Mouse (Mus musculus): ENCODE measurements around the gene Mab21l2. TPM values are rescaled to one million over a fixed set of nuclear protein-coding genes. Genes with fewer than 3 reads are reported as not detected.

Gene Mab21l2
- polyA plus RNA-seq, 1 experiment from 2014 or later: 198 TPM

DNA sequence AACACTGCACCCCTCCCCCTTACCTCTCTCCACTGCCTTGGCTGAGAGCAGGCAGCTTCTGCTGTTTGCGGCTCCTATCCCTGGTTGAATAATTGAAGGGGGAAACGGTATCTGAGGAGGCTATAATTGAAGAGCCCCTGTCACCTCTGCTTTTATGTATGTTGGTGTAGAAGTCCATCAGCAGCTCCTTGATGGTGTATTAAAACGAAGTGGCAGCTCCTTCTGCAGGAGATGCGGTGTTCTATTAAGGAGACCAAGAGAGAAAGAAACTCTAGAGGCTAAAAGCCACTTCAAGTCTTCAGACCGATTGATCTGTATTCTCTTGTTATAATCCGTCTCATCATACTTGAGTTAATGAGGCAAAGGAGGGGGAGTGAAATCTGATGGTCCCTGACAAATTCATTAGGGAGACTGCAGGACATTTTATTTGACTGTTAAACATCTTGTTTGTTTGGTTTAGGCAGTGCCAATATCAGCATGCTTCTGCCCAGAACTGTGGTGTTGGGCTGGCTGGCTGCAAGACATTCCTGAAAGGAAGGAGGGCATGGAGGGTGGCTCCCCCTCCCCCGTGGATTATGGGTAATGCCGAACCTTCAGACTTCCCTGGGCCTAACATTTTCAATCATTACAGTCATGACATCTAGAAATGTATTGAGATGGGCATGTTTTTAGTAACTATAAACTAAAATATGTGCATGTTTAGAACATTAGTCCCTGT is 2.7 kb upstream of the Mab21l2 start:
- 7% methylated on average over 8 of the region's 8 CpGs for WGBS
- Histone ChIP-seq H3K36me3 (no peaks in the 10 kb centered on the region), H3K4me1 (peaks cover 10% of the 10 kb centered on the region), H3K9ac (peak overlapping the region; percentile 63), H3K4me2 (replicated peaks) (peak overlapping the region; percentile 68), H3K9me3 (no peaks in the 10 kb centered on the region), H3K4me3 (peak overlapping the region; percentile 38), H3K27me3 (no peaks in the 10 kb centered on the region), H3K27ac (peak overlapping the region; percentile 94)
- ATAC-seq (ENCODE audit: insufficient number of reproducible peaks, insufficient read depth, low FRiP score, low TSS enrichment): no peak

DNA sequence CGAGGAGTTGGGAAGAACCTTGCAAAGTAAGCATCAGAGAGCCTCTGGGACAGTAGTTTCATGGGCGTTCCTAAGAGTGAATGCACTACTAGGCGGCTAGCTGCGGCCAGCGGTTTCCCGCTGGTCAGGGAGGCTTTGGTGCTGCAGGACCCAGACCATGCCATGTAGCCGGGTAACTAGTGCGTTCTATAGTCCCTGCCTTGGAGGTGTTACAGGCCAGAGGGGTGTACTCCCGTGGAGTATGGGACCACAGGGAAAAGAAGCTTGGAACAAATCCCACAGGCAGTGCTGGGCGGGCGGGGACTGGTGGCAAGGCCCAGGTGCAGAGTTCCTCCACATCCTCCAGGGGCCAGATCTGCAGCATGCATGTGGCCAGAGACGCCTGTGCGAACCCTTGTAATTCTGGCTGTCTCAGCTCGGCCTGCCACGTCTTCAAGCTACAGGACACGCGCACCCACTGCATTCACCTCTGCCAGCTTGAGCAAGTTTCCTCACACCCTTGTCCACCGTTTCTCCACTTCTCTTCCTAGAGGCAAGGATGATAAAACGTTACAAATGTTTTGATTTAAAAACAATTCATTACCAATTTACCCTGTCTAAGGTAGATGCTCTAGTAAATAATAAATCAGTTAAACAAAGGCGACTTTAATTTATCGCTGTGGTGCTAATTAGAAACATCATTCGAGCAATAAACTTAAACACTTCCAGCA is 2.0 kb upstream of the Mab21l2 start:
- Histone ChIP-seq H3K9ac (peak overlapping the region; percentile 63), H3K36me3 (no peaks in the 10 kb centered on the region), H3K27me3 (no peaks in the 10 kb centered on the region), H3K9me3 (no peaks in the 10 kb centered on the region), H3K4me2 (replicated peaks) (peak overlapping the region; percentile 68), H3K4me3 (peak overlapping the region; percentile 38), H3K27ac (peak overlapping the region; percentile 94), H3K4me1 (peaks cover 10% of the 10 kb centered on the region)
- ATAC-seq (ENCODE audit: insufficient number of reproducible peaks, insufficient read depth, low FRiP score, low TSS enrichment): peak; percentile 38; the same call in 1 of the 2 replicates
- WGBS: 2% methylated on average over 22 of the region's 22 CpGs

DNA sequence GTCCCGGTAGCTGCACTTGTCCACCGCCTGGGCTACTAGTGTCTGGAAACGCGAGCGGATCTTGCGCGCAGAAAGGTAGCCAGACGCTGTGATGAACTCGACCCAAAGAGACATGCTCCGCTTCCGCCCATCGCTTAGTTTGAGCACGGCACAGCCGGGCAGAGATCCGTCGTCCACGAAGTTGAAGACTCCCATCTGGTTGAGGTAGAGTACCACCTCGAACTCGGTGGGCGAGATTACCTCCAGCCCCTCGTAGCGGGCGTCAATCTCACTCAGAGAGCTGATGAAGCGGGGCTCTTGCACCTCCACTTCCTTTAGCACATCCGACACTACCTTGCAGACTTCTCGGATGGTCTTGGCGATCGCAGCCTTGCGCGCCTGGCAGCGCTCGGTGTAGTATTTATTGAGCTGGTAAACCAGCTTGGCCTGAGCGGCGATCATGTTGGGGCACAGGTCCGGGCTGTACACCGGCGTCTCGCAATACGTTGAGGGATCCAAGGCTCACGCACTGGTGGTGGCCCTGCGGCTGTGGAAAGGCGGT is 1.1 kb downstream of the Mab21l2 start:
- peak overlapping the region; percentile 96 for H3K27ac ChIP-seq
- peak overlapping the region; percentile 51 for H3K4me3 ChIP-seq
- under 1% methylated on average over 42 of the region's 42 CpGs for WGBS
- H3K36me3 ChIP-seq: no peaks in the 10 kb centered on the region
- ATAC-seq (ENCODE audit: insufficient number of reproducible peaks, insufficient read depth, low FRiP score, low TSS enrichment): no peak
- H3K9me3 ChIP-seq: no peaks in the 10 kb centered on the region
- no peaks in the 10 kb centered on the region for H3K27me3 ChIP-seq
- peak overlapping the region; percentile 75 for H3K9ac ChIP-seq
- peak overlapping the region; percentile 48 for H3K4me2 ChIP-seq (replicated peaks)
- H3K4me1 ChIP-seq: peaks cover 10% of the 10 kb centered on the region

DNA sequence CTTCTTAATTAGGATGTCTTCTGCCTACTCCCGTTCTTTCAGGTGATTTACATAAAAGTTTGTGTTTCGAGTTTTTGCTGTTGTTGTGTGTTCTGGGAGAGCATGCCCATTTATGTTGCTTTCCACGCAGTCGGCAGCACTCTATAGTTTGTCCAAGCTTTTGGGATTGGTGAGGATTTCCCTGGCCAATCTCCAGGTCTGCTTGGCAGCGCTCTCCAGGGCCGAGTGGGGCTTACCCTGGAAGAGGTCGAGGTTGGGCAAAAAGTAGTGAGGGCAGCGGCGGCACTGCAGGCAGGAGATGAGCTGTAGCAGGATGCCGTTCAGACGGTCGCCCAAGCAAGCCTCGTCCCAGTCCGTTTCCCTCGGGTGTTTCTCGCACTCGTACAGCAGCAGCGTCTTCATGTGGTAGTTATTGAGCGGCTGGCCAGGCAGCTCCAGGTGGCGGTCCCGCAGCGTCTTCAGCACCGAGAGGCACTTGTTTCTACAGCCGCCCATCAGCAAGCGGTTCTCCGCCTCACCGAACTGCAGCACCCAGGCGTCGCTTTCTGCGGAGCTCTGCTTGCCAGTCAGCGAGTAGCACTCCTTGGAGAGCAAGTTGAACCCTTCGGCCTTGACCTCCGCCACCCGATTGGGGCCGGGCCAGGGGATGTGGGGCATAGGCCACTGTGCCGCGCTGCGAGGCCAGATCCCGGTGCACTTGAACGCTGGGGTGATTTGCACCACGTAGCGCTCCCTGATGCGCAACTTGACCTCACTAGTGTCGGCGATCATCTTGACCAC is 1.8 kb downstream of the Mab21l2 start:
- ATAC-seq (ENCODE audit: insufficient number of reproducible peaks, insufficient read depth, low FRiP score, low TSS enrichment): no peak
- 1% methylated on average over 45 of the region's 45 CpGs for WGBS
- peak overlapping the region; percentile 51 for H3K4me3 ChIP-seq
- H3K9me3 ChIP-seq: no peaks in the 10 kb centered on the region
- H3K27ac ChIP-seq: peak overlapping the region; percentile 96
- H3K36me3 ChIP-seq: no peaks in the 10 kb centered on the region
- H3K27me3 ChIP-seq: no peaks in the 10 kb centered on the region
- peaks cover 10% of the 10 kb centered on the region for H3K4me1 ChIP-seq
- H3K4me2 ChIP-seq (replicated peaks): peak overlapping the region; percentile 48
- peak overlapping the region; percentile 75 for H3K9ac ChIP-seq

DNA sequence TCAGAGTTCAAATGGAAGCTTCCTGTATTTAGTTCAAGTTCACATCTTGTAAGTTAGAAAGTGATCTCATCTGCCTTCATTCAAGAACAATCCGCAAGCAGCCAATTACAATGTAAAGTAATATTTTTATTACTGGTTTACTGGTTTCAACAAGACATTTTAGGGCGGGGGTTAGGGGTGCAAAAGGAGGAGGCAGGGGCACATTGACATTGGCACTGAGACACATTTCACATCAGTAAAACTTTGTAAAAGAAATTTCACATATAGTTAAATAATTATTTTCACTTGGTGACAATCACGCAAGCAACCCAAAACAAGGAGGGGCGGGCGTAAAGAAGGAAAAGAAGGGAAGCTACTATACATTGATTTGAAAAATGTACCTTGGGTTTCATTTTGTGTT is 2.5 kb downstream of the Mab21l2 start:
- H3K27ac ChIP-seq: peak overlapping the region; percentile 96
- no peak for ATAC-seq (ENCODE audit: insufficient number of reproducible peaks, insufficient read depth, low FRiP score, low TSS enrichment)
- no peaks in the 10 kb centered on the region for H3K36me3 ChIP-seq
- H3K4me2 ChIP-seq (replicated peaks): peak overlapping the region; percentile 48
- no peaks in the 10 kb centered on the region for H3K27me3 ChIP-seq
- peak overlapping the region; percentile 75 for H3K9ac ChIP-seq
- H3K4me1 ChIP-seq: peaks cover 10% of the 10 kb centered on the region
- 8% methylated on average over 5 of the region's 5 CpGs for WGBS
- peak overlapping the region; percentile 51 for H3K4me3 ChIP-seq
- no peaks in the 10 kb centered on the region for H3K9me3 ChIP-seq

DNA sequence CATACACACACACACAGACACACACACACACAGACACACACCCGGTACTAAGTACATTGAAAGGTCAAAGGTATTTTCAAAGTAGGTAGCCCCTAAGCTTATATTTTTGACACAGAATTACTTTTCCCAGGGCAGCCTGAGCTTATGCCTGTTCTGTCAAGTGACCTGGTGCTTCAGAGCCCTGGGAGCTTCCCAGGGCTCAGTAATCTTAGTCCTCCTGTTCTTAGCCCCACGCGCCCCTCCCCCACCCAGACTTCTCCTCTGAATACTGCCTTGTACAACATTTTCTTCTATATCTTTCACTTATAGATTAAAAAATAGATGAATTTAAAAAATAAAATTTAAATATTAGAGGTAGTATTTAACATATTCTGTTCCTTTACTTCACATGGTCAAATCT is 3.6 kb downstream of the Mab21l2 start:
- WGBS: 15% methylated on average over 3 of the region's 3 CpGs
- Histone ChIP-seq H3K4me3 (peak overlapping the region; percentile 42), H3K9ac (peak overlapping the region; percentile 67), H3K27ac (peak overlapping the region; percentile 78), H3K9me3 (no peaks in the 10 kb centered on the region), H3K27me3 (no peaks in the 10 kb centered on the region), H3K4me2 (replicated peaks) (peak overlapping the region; percentile 20), H3K36me3 (no peaks in the 10 kb centered on the region), H3K4me1 (peaks cover 4% of the 10 kb centered on the region; the same call in 1 of the 2 replicates)
- no peak for ATAC-seq (ENCODE audit: insufficient number of reproducible peaks, insufficient read depth, low FRiP score, low TSS enrichment)

DNA sequence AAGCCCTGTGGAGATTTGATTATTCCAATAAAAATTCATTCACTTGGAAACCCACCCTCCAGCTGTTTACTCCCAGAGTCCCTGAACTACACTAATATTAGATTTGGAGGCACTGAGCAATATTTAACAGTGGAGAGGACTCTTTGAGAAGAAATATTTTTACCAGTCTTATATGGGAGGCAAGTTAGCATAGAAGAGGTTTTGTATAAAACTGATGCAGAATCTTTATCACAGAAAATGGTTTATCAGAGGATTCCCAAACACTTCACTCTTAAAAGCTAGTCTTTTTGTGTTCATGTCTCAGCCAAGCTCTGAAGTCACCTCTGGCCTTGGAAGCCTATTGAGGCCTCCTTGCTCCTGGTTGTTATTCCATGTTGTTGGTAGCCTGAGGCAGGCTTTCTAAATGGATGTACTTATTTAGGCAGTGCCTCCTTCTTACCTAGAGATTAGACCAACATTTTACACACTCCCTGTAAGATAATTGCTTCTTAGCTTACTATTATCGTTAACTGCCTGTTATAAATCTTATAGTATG is 6.5 kb downstream of the Mab21l2 start:
- H3K4me1 ChIP-seq: peaks cover 17% of the 10 kb centered on the region
- peak overlapping the region; percentile 67; the same call in 1 of the 2 replicates for H3K27ac ChIP-seq
- H3K4me2 ChIP-seq (replicated peaks): peak overlapping the region; percentile 51
- H3K9me3 ChIP-seq: no peaks in the 10 kb centered on the region
- H3K36me3 ChIP-seq: no peaks in the 10 kb centered on the region
- 40% methylated on average over 1 of the region's 1 CpGs for WGBS
- peak overlapping the region; percentile 45 for H3K9ac ChIP-seq
- no peak for ATAC-seq (ENCODE audit: insufficient number of reproducible peaks, insufficient read depth, low FRiP score, low TSS enrichment)
- no peaks in the 10 kb centered on the region for H3K27me3 ChIP-seq
- H3K4me3 ChIP-seq: peak overlapping the region; percentile 36

DNA sequence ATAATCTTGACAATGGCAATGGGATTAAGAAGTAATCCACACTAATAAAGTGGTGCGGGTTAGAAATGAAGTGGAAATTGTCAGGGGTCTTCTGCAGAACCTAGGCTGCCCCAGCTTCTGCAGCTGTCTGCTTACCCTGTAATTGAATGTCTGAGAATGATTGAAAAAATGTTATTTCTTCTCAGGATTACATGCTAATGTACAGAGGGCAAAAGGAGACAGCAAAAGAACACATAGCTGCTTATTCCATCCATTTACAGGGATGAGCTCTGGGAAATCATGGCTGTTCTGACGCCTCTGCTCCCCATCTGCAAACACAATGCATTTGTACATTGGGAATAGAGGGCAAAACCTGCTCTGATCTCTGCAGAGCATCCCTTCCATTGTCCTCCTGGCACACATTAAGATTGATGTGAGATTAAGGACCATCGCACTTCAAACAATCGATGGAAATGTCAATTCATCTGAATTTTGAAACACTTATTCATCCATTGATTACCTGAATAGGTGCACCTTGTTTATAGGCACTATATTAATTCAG is 7.3 kb downstream of the Mab21l2 start:
- peak overlapping the region; percentile 45 for H3K9ac ChIP-seq
- 44% methylated on average over 4 of the region's 4 CpGs for WGBS
- H3K27ac ChIP-seq: peak overlapping the region; percentile 72
- no peaks in the 10 kb centered on the region for H3K36me3 ChIP-seq
- peaks cover 13% of the 10 kb centered on the region for H3K4me1 ChIP-seq
- peak overlapping the region; percentile 44 for H3K4me2 ChIP-seq (replicated peaks)
- H3K4me3 ChIP-seq: peak overlapping the region; percentile 22; the same call in 1 of the 2 replicates
- ATAC-seq (ENCODE audit: insufficient number of reproducible peaks, insufficient read depth, low FRiP score, low TSS enrichment): no peak
- H3K27me3 ChIP-seq: no peaks in the 10 kb centered on the region
- no peaks in the 10 kb centered on the region for H3K9me3 ChIP-seq

GRCm38 (mm10) chr3:86539555-86540168 is 8.8 kb downstream of the Mab21l2 start:
- Histone ChIP-seq H3K4me3 (0 out of 2 replicates have a peak overlapping the region, but pooled peaks have one; percentile 15), H3K27ac (peak overlapping the region; percentile 86), H3K4me1 (peaks cover 13% of the 10 kb centered on the region), H3K4me2 (replicated peaks) (peak overlapping the region; percentile 39), H3K9me3 (no peaks in the 10 kb centered on the region), H3K36me3 (no peaks in the 10 kb centered on the region), H3K27me3 (no peaks in the 10 kb centered on the region), H3K9ac (no peak overlapping the region)
- ATAC-seq (ENCODE audit: insufficient number of reproducible peaks, insufficient read depth, low FRiP score, low TSS enrichment): no peak
- WGBS: 7% methylated on average over 11 of the region's 11 CpGs

DNA sequence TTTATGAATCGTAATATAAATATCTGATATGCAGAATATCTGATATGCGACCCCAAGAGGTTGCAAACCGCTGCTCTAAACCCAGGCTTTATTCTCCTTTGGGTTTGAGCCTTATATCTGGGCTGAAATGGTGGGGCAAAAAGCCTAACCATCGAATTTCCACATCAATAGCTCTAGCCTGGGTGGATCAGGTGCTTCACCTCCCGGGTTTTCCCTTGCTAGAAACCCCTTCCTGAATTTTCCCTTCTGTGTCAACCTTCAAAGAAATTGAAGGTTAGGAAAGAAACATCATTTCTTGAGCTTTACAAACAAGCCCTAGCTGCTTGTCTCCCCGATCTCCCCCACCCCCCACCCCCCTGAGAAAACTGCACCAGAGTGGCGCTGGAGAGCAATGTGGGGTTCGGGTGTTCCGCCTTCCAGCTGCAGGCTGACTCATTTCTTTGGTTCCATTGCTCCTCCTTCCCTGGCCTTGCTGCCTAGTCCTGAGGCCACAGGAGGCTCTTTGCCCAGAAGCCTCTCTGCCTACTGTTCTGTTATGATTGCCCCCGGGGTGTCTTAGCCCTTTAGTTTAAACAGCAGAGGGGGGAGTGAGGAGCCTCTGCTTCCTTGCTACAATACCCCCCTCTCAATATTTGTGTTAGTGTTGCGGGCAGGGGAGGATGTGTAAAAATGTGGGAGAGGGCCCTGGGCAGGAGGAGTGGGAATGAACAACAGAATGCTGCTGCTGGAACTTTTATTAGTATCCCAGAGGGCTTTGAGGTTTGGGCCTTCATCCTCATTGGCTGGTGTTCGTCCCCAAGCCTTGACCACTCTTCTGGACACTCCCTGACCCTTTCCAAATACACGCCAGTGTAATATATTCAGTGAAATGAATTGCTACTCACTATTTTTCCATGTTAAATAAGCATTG is 9.5 kb downstream of the Mab21l2 start:
- Histone ChIP-seq H3K27ac (peak overlapping the region; percentile 86), H3K9ac (no peak overlapping the region), H3K4me3 (0 out of 2 replicates have a peak overlapping the region, but pooled peaks have one; percentile 15), H3K27me3 (no peaks in the 10 kb centered on the region), H3K4me2 (replicated peaks) (peak overlapping the region; percentile 39), H3K36me3 (no peaks in the 10 kb centered on the region), H3K9me3 (no peaks in the 10 kb centered on the region), H3K4me1 (peaks cover 13% of the 10 kb centered on the region)
- 13% methylated on average over 13 of the region's 13 CpGs for WGBS
- ATAC-seq (ENCODE audit: insufficient number of reproducible peaks, insufficient read depth, low FRiP score, low TSS enrichment): peak; percentile 65; the same call in 1 of the 2 replicates

Data from embryonic facial prominence, embryonic 12.5 days (tissue).